Mouse (Mus musculus): ENCODE data around the gene Arhgef16.

GRCm38 (mm10) chr4:154294262-154294731, 7.2 kb downstream of the Arhgef16 start:
- TF ChIP-seq ZNF384 (IDR thresholded peaks at IDR 0.05; ENCODE audit: low read depth, low read length) (no peak), MAFK (IDR thresholded peaks at IDR 0.05; ENCODE audit: insufficient read depth, low read depth, low read length) (no peak)
